Comparison of ENCODE assay signal across 9 mouse cellular contexts in genomic region chr8:107502922-107503321, GRCm38 (mm10).
DNase-seq lines count a peak whose midpoint lies in the region; ATAC-seq and TF ChIP-seq lines count a peak whose summit lies in the region.
"Had no signal": no experiment of that assay in that cellular context is flagged by ENCODE, and none has a peak within 500 bp of the region (broad histone marks: within the 10 kb centered on the region; RNA-seq: fewer than 3 reads in every experiment).

No protein-coding gene starts in this region.

- H3K4me1 ChIP-seq in limb, embryonic 10.5 days = peaks cover 59% of the 10 kb centered on the region
- H3K4me1 ChIP-seq in small intestine, adult 2 months (ENCODE audit: control insufficient read depth, insufficient read depth, insufficient read length, low read length) = peaks cover 12% of the 10 kb centered on the region; the same call in 1 of the 2 replicates

- 87% methylated on average over 3 of the region's 3 CpGs for WGBS in limb, embryonic 10.5 days
- 82% methylated on average over 3 of the region's 3 CpGs for WGBS in small intestine, adult 2 months

- no peak for TF ChIP-seq CTCF in small intestine, adult 2 months (IDR thresholded peaks at IDR 0.05; ENCODE audit: extremely low read depth, insufficient read length, insufficient replicate concordance, low read depth, low read length)

- H3K9me3 ChIP-seq in limb, embryonic 10.5 days (replicated peaks) = no peaks in the 10 kb centered on the region

- TF ChIP-seq POLR2A in small intestine, adult 2 months (IDR thresholded peaks at IDR 0.05; ENCODE audit: low read depth, low read length) = no peak

- peak overlapping the region; percentile 73 for H3K27ac ChIP-seq in limb, embryonic 10.5 days
- H3K27ac ChIP-seq in small intestine, adult 2 months (ENCODE audit: insufficient read depth, low read depth, low read length) = peak overlapping the region; percentile 17

- no peaks in the 10 kb centered on the region for H3K27me3 ChIP-seq in limb, embryonic 10.5 days (ENCODE audit: low read depth, poor library complexity, severe bottlenecking)
- no peaks in the 10 kb centered on the region for H3K27me3 ChIP-seq in small intestine, adult 2 months (ENCODE audit: control insufficient read depth, insufficient read depth, low read length)

- DNase-seq in CD4-positive, CD25-positive, alpha-beta regulatory T cell, adult 2 months (ENCODE audit: low read depth, low spot score) = peak; percentile 12
- DNase-seq in retina, embryonic 14.5 days (ENCODE audit: low spot score) = peak; percentile 8
- no peak for DNase-seq in retina, postnatal 1 day
- DNase-seq in limb, embryonic 10.5 days (ENCODE audit: low spot score) = no peak
- DNase-seq in gastrocnemius, postnatal 25 days = no peak
- no peak for DNase-seq in kidney, postnatal 36 days

- no peak for ATAC-seq in CD4-positive, CD25-positive, alpha-beta regulatory T cell, adult 4 months

- no peak overlapping the region for H3K4me3 ChIP-seq in limb, embryonic 10.5 days
- H3K4me3 ChIP-seq in small intestine, adult 2 months (ENCODE audit: low read depth, low read length) = no peak overlapping the region
- H3K4me3 ChIP-seq: erythroblast, embryonic 14.5 days had no signal

- H3K36me3 ChIP-seq in limb, embryonic 10.5 days = peaks cover 22% of the 10 kb centered on the region
- peaks cover 17% of the 10 kb centered on the region for H3K36me3 ChIP-seq in small intestine, adult 2 months (ENCODE audit: control insufficient read depth, insufficient read depth, low read length)

Comparison
In these comparisons a context has a peak if more than half of its experiments do, and no peak if none do; other contexts are left out.
1. DNase-seq: peak in CD4-positive, CD25-positive, alpha-beta regulatory T cell, adult 2 months (single experiment) and retina, embryonic 14.5 days (single experiment); none in retina, postnatal 1 day (single experiment), limb, embryonic 10.5 days (single experiment), gastrocnemius, postnatal 25 days (single experiment) and kidney, postnatal 36 days (0 of 2).